Mouse (Mus musculus) layer of hippocampus, postnatal 25 days (tissue): ENCODE data around the gene 9330161L09Rik. TPM values are rescaled to one million over a fixed set of nuclear protein-coding genes. Genes with fewer than 3 reads are reported as not detected.
A peak's percentile ranks its signal among the peaks of the same experiment; 100 is the strongest.

ENCODE experiments used
- DNase-seq, 2 experiments: peaks; one replicate each; pipeline ENCODE4 v3.0.0; 2022; ENCODE audit warnings: mixed read lengths in 2 of 2, low spot score in 1 of 2; ENCODE audit errors: extremely low spot score in 1 of 2
- total RNA-seq, 2 experiments: library from RNA; stranded (reverse); gene quantifications; 2 replicates each; pipeline ENCODE4 v1.2.3; 2021

The 9330161L09Rik gene
- total RNA-seq, 2 experiments from 2014 or later, result 1.6 to 3.4 TPM

GRCm38 (mm10) chr12:103389982-103390381 lies 17.6 kb downstream of the 9330161L09Rik start:
- DNase-seq, result no peak

DNA sequence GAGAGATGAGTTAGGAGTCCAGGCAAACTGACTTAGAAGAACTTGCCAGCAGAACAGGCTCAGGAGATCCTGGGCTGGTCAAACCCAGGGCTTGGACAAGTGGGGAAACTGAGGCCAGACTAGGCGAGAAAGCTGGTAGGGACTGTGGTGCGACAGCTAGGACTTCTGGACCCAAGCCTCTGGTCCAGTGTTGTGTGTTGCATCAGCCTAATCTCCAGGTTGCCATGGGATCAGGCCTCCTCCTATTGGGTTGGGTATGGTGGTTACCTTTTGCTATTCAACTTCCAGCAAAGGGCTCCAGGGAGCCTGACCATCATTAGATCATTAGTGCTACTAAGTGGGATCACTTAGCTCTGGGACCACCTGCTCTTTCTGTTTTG lies 18.3 kb downstream of the 9330161L09Rik start:
- no peak for DNase-seq

DNA sequence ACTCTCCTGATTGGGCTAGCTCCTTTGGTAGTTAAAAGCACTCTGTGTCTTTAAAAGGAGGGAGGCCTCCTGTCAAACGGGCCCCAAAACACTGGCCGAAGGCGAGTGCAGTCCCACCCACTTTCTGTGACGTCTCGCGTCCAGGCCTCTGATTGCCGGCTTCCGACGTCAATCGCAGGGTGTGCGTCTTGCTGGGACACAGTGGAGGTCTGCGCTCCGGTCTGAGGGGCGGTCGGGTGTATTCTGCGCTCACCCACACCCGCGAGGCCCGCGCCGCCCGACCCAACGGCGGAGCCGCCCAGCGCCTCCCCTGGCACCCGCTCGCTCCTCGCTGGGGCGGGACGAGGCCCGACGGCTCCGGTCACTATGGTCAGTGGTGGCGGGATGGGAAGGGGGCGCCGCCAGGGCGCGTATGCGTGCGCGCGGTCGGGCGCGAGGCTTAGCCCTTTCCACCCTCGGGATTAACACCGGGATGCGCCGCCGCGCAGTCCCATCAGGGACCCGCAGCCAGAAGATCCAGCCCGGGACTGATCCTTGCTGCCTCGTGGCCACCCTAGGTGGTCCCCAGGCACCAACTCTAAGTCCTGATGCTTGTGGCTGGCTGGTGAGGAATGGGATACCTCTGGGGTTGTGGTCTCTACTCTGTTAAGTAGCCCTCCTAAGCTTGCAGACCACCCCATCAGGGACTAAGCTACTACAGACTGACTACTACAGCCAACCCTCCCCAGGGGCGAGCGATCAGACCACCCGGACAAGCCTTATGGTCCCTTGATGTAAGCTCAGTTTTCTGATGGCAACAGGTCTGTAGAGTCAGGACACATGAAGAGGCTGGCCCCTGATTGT lies 18.9 kb downstream of the 9330161L09Rik start, which contains the start of gene Otub2:
Gene Otub2, plus strand, starts transcription at position 178 of the 843 bp plus-strand sequence.
- peak; percentile 92 to 93 for DNase-seq

- DNase-seq, result no peak
Measured at GRCm38 (mm10) chr12:103380226-103380625, 27.4 kb downstream of the 9330161L09Rik start.

DNA sequence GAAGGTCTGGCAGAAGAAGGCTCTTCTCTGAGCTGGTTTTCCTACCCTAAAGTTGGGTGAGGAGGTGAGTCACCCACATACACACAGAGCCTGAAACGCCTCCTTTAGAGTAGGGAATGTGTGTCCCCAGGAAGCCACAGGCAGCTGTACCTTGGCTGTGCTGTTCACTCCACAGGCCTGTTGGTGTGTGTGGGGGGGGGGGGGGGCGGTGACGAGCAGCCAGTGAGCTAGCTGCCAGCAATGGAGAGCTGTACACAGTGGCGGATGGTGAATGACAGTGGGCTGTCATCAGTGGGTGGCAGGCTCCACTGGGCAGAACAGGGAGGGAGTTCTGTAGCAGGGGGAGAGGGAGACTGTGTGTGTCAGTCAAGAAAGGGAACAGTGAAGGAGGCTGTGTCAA lies 30.8 kb downstream of the 9330161L09Rik start:
- no peak for DNase-seq

DNA sequence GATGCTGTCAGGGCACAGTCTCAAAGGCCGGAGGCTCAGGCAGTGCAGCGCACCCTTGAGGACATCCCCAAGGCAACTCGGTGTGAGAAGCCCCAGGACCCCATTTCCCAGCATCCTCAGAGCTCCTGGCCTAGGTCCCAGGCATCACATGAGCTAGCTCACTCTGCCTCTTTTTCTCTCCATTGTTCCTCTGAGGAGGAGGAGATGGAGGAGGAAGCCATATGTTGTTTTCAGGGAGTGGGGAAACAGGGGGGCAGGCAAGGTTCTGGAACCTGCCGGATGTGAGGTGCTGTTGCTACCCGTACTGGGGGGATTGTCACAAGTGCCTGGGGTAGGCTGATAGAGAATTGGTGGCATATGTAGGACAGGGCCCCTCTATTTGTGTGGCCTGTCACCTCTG lies 31.5 kb downstream of the 9330161L09Rik start:
- peak in 1 of 2 experiments; percentile 53 for DNase-seq

- no peak for DNase-seq
Measured at GRCm38 (mm10) chr12:103373530-103374236, 33.9 kb downstream of the 9330161L09Rik start.

DNA sequence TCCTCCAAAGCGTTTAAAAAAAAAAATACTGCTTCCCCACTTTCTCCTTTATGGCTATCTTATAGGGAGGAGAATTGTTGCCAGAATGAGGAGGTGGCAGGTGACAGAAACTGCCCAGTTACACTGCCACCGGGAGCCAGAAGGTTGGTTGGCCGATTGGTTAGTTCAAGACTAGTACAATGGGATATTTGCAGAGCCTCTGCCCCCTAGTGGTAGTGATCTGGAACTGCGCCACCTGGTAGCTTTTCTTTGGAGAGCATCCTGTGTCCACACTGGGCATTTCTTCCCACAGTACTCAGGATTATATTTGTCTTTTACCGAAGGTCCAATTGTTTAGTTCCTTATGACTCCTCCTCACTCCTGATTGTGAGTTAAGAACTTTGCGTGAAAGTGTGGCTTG lies 35.9 kb downstream of the 9330161L09Rik start:
- peak in 1 of 2 experiments; percentile 61 for DNase-seq

GRCm38 (mm10) chr12:103370861-103371260 lies 36.8 kb downstream of the 9330161L09Rik start:
- no peak for DNase-seq

- no peak for DNase-seq
Measured at GRCm38 (mm10) chr12:103368777-103369176, 38.8 kb downstream of the 9330161L09Rik start.

DNA sequence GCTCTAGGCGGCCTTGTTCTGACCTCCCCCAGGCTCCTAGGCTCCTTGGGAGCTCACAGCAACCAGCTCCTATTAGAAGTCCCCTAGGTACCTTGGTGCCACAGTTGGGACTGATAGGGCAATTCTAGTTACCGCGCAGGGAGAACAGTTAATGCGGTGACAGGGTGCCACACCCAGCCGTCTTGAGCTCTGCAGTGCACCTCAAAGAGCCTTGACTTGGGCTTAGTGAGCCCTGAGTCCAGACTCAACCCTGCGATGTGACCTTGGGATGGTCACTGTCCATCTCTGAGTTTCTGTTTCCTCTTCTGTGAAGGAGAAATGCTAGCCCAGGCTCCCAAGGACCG lies 39.3 kb downstream of the 9330161L09Rik start:
- no peak for DNase-seq

- peak; percentile 72 to 92 for DNase-seq
Measured at GRCm38 (mm10) chr12:103367620-103368325, 39.8 kb downstream of the 9330161L09Rik start.

DNA sequence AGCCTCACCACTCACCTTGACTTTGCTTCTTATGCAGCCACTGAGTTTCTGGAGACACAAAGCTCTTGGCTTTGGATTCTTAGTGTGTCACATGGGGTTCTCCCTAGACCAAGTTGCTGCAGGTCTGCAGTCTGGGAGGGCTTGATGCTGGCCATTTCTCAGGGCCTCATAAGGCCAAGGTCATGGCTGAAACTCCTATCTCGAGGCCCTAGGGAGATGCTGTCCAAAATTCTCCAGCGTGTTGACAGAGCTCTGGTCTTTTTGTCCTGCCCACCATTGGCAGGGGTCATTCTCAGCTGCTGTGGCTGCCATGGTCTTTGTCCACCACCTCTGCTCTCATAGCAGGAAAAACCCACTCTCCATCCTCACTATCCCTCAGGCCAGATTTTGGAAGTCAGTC lies 40.4 kb downstream of the 9330161L09Rik start:
- no peak for DNase-seq

DNA sequence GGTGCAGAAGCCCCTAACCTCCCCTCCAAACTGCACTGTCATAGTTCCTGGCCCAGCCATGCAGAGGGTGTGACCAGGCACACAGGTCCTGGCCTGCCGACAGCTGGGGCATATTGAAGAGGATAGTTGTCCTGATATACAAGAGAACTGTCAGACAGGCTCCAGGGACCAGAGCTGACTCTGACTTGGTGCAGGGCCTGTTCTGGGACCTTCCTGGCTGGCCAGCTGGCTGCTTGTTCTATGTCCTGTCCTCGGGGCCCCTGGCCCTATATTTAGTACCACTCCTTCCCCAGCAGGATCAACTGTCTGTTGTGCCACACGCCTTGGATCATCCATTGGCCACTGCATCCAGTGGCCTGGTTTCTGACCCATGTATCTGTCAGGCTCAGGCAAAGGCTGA lies 45.3 kb downstream of the 9330161L09Rik start:
- DNase-seq, result no peak

DNA sequence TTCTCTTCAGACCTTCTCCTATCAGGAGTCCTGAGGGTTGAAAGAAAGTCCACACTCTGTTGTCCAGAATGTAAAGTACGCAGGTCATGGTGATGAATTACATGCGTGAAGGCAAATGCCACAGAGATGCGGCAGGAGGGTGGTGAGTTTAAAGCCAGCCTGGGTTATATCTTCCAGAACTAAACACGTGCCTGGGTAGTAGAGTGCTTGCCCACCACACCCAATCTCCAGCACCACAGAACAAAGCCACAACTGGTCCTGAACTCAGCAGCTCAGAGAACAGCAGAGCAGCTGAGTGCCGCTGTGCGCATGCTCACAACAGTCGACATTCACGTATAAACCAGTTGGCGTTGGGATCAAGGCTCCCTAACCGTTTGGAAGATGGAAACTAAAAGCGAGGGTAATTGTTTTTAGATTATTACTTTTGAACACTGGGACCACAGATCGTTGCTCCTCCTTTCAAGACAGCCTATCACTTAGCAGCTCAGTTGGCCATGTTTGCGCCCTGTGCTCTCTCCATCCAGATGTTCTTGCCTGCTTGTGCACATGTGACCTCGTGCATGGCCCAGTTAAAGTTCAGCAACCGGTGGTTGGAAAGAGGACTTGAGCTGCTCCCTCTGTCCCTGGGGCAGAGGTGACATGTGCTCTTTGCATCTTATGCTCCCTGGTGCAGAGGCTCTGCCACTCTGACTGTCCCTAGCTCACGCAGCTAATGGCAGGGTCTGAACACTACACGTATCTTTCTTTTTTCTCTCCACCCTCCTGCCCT lies 45.9 kb downstream of the 9330161L09Rik start:
- DNase-seq, result no peak

DNA sequence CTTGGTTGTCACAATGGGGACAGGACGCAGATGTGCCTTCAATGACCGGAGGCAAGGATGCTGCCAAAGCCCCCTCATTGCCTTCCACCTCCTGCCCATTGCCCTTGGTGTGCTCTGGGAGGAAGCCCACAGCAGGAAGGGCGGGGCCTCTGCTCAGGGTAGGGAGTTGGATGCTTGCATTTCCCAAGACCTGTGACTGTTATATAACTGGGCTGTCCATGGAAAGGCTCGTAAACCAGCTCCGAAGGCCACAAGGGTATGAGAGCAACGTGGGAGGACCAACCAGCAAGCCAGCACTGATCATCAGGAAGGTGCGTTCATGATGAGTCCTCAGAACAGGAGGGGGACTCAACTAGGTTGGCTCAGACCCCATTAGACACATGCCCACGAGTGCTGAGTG lies 46.8 kb downstream of the 9330161L09Rik start:
- DNase-seq, result no peak

GRCm38 (mm10) chr12:103358951-103359801 lies 48.4 kb downstream of the 9330161L09Rik start:
- no peak for DNase-seq

DNA sequence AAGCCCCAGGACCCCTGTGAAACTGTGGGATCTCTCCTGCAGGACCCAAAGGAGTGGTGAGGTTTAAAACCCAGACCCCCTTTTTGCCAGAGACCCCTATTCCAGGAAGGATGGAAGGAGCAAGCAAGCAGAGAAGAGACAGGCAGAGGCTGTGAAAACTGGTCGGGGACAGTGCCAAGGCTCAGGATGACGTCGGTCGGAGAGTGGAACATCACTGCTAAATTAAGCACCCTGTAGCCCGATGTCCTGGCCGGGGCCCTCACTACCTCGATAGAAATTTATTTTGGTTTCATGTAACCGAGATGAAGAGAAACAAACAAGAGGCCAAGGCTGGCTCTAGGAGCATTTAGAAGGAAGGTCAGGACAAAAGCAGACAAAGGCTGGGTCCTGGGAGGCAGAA lies 49.4 kb downstream of the 9330161L09Rik start:
- no peak for DNase-seq
